Mouse (Mus musculus) layer of hippocampus, postnatal 36 days (tissue): ENCODE measurements around the gene Trdn. TPM values are rescaled to one million over a fixed set of nuclear protein-coding genes. Genes with fewer than 3 reads are reported as not detected.

Experiments
- DNase-seq, 2 experiments: peaks; one replicate each; pipeline ENCODE4 v3.0.0; 2022
- total RNA-seq, 2 experiments: library from RNA; stranded (reverse); gene quantifications; 2 replicates each; pipeline ENCODE4 v1.2.3; 2021

Gene Trdn
- total RNA-seq, 2 experiments from 2014 or later: not detected

GRCm38 (mm10) chr10:33375474-33376029 lies 295.2 kb downstream of the Trdn start:
- DNase-seq: no peak

Other genes with a start within 250 kb of the Trdn start
- 10 to 100 TPM; 26.3 to 26.7 TPM for gene Nkain2, start 190.1 kb upstream of the Trdn start, total RNA-seq